Mouse (Mus musculus) cerebellum, postnatal 10 days (tissue): ENCODE measurements around the gene Cfi.
A peak's percentile ranks its signal among the peaks of the same experiment; 100 is the strongest.

Source experiments
- DNase-seq, 2 experiments: peaks; one replicate each; pipeline ENCODE4 v3.0.0; 2021; ENCODE audit warnings: mixed read lengths in 2 of 2

The Cfi gene

GRCm38 (mm10) chr3:129878405-129879021 lies 42.8 kb downstream of the Cfi start, which contains the start of gene Pla2g12a:
Gene Pla2g12a (plus strand): TSS chr3:129878606.
- peak; percentile 97 to 98 for DNase-seq

- DNase-seq, result no peak
Measured at GRCm38 (mm10) chr3:129879131-129879757, 43.6 kb downstream of the Cfi start.

GRCm38 (mm10) chr3:129879913-129880312 lies 44.2 kb downstream of the Cfi start:
- no peak for DNase-seq

GRCm38 (mm10) chr3:129880925-129881593 lies 45.4 kb downstream of the Cfi start:
- DNase-seq, result no peak

GRCm38 (mm10) chr3:129885577-129885976 lies 49.9 kb downstream of the Cfi start:
- DNase-seq, result no peak

GRCm38 (mm10) chr3:129886430-129886829 lies 50.7 kb downstream of the Cfi start:
- DNase-seq, result no peak

GRCm38 (mm10) chr3:129887779-129888517 lies 52.3 kb downstream of the Cfi start:
- DNase-seq, result no peak

GRCm38 (mm10) chr3:129892003-129892402 lies 56.3 kb downstream of the Cfi start:
- DNase-seq, result no peak

GRCm38 (mm10) chr3:129893143-129893542 lies 57.5 kb downstream of the Cfi start:
- DNase-seq, result no peak

- no peak for DNase-seq
Measured at GRCm38 (mm10) chr3:129896591-129896990, 60.9 kb downstream of the Cfi start.

GRCm38 (mm10) chr3:129898886-129899285 lies 63.2 kb downstream of the Cfi start:
- DNase-seq, result no peak

GRCm38 (mm10) chr3:129901271-129901809 lies 65.7 kb downstream of the Cfi start, which contains the start of gene Casp6:
Gene Casp6 (plus strand): TSS chr3:129901425.
- DNase-seq, result peak; percentile 61 to 77

- no peak for DNase-seq
Measured at GRCm38 (mm10) chr3:129903369-129903768, 67.7 kb downstream of the Cfi start.

- peak; percentile 16 to 22 for DNase-seq
Measured at GRCm38 (mm10) chr3:129903866-129904265, 68.2 kb downstream of the Cfi start.

- DNase-seq, result no peak
Measured at GRCm38 (mm10) chr3:129904381-129905132, 68.9 kb downstream of the Cfi start.

GRCm38 (mm10) chr3:129912025-129912424 lies 76.3 kb downstream of the Cfi start:
- DNase-seq, result no peak

- DNase-seq, result no peak
Measured at GRCm38 (mm10) chr3:129913241-129913640, 77.6 kb downstream of the Cfi start.

- DNase-seq, result no peak
Measured at GRCm38 (mm10) chr3:129917424-129917823, 81.7 kb downstream of the Cfi start.

GRCm38 (mm10) chr3:129918434-129918833 lies 82.8 kb downstream of the Cfi start:
- DNase-seq, result peak; percentile 80 to 83

GRCm38 (mm10) chr3:129923581-129923980 lies 87.9 kb downstream of the Cfi start:
- no peak for DNase-seq
